Mouse (Mus musculus): ENCODE data around the gene Rho. TPM values are rescaled to one million over a fixed set of nuclear protein-coding genes. Genes with fewer than 3 reads are reported as not detected.

The Rho gene
- 0.28 and 0.38 TPM in 2 replicates for polyA plus RNA-seq (2016; fragmentation: Nextera tagmentation; extraction: Ambion mirVana)

DNA sequence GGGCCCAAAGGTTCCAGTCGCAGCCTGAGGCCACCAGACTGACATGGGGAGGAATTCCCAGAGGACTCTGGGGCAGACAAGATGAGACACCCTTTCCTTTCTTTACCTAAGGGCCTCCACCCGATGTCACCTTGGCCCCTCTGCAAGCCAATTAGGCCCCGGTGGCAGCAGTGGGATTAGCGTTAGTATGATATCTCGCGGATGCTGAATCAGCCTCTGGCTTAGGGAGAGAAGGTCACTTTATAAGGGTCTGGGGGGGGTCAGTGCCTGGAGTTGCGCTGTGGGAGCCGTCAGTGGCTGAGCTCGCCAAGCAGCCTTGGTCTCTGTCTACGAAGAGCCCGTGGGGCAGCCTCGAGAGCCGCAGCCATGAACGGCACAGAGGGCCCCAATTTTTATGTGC lies at the start of gene Rho:
Gene Rho, plus strand, starts transcription at position 110 of the 400 bp plus-strand sequence.
- no peak for ATAC-seq (ENCODE audit: insufficient number of reproducible peaks, insufficient read depth, low FRiP score, low TSS enrichment, low read depth)
- Histone ChIP-seq H3K36me3 (no peaks in the 10 kb centered on the region), H3K4me3 (replicated peaks) (no peak within 1 kb of the TSS), H3K9ac (replicated peaks) (no peak within 1 kb of the TSS), H3K4me1 (replicated peaks) (peaks cover 6% of the 10 kb centered on the region), H3K4me2 (no peak within 1 kb of the TSS), H3K27me3 (no peaks in the 10 kb centered on the region), H3K9me3 (no peaks in the 10 kb centered on the region), H3K27ac (no peak within 1 kb of the TSS)
- WGBS, result 84% methylated on average over 14 of the region's 14 CpGs

DNA sequence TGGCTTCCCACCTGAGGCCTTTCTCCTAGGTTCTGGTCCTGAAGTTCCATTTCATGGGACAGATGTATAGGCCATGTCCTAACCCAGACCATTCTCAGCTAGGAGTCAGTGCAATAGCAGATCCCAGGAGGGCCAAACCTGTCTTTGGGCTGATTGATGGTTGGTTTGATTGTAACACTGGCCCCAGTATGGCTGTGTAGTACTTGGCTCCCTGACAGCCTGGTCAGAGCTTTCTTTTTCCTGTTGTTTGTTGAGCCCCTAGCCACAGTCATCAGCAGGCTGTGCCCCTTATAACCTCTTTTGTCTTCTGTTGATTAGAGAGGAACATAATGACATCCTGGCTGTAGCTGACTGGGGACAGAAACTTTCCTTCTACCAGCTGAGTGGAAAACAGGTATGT lies 47.5 kb upstream of the Rho start:
- H3K4me1 ChIP-seq (replicated peaks), result peaks cover 4% of the 10 kb centered on the region; the same call in 1 of the 2 replicates
- H3K27me3 ChIP-seq, result no peaks in the 10 kb centered on the region
- no peak overlapping the region for H3K27ac ChIP-seq
- no peak overlapping the region for H3K4me3 ChIP-seq (replicated peaks)
- H3K9me3 ChIP-seq, result peaks cover 5% of the 10 kb centered on the region
- H3K36me3 ChIP-seq, result peaks cover 68% of the 10 kb centered on the region
- ATAC-seq (ENCODE audit: insufficient number of reproducible peaks, insufficient read depth, low FRiP score, low TSS enrichment, low read depth), result no peak
- no peak overlapping the region for H3K4me2 ChIP-seq
- no peak overlapping the region for H3K9ac ChIP-seq (replicated peaks)

DNA sequence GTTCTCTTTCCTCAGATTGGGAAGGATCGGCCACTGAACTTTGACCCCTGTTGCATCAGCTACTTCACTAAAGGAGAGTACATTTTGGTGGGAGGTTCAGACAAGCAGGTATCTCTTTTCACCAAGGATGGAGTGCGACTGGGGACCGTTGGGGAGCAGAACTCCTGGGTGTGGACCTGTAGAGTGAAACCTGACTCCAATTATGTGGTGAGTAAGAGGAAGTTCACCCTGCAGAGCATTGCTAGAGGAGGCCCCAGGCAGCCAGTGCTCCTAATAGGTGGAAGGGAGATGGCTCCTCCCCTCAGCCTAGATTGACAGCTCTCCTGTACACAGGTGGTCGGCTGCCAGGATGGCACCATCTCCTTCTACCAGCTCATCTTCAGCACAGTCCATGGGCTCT lies 44.7 kb upstream of the Rho start:
- H3K9ac ChIP-seq (replicated peaks), result no peak overlapping the region
- ATAC-seq (ENCODE audit: insufficient number of reproducible peaks, insufficient read depth, low FRiP score, low TSS enrichment, low read depth), result no peak

DNA sequence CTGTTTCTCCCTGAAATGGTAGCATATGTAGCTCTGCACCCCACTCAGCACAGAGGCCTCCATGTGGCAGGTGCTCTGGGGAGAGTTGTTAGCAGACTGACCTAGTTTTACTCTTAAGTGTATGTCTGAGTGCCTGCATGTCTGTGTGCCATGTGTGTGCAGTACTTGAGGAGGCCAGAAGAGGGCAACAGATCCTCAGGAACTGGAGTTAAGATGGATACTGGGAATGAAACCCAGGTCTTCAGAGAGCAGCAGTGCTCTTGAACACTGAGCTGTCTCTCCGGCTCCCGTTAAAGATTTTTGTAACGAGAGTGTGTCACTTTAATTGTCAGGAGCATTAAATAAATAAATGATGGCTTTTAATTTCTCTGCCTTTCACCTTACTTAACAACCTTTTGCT lies 43.3 kb upstream of the Rho start:
- Histone ChIP-seq H3K27ac (no peak overlapping the region), H3K4me3 (replicated peaks) (no peak overlapping the region), H3K27me3 (no peaks in the 10 kb centered on the region), H3K9me3 (peaks cover 5% of the 10 kb centered on the region), H3K36me3 (peaks cover 80% of the 10 kb centered on the region), H3K4me2 (no peak overlapping the region), H3K4me1 (replicated peaks) (peaks cover 12% of the 10 kb centered on the region), H3K9ac (replicated peaks) (no peak overlapping the region)
- ATAC-seq (ENCODE audit: insufficient number of reproducible peaks, insufficient read depth, low FRiP score, low TSS enrichment, low read depth), result no peak
- WGBS, result 97% methylated on average over 3 of the region's 3 CpGs

More for the DNA sequence above, 44.7 kb upstream of the Rho start:
- Histone ChIP-seq H3K27ac (no peak overlapping the region), H3K4me2 (no peak overlapping the region), H3K36me3 (peaks cover 79% of the 10 kb centered on the region), H3K4me1 (replicated peaks) (peaks cover 12% of the 10 kb centered on the region), H3K4me3 (replicated peaks) (no peak overlapping the region), H3K9me3 (peaks cover 5% of the 10 kb centered on the region), H3K27me3 (no peaks in the 10 kb centered on the region)
- WGBS, result 58% methylated on average over 4 of the region's 4 CpGs

DNA sequence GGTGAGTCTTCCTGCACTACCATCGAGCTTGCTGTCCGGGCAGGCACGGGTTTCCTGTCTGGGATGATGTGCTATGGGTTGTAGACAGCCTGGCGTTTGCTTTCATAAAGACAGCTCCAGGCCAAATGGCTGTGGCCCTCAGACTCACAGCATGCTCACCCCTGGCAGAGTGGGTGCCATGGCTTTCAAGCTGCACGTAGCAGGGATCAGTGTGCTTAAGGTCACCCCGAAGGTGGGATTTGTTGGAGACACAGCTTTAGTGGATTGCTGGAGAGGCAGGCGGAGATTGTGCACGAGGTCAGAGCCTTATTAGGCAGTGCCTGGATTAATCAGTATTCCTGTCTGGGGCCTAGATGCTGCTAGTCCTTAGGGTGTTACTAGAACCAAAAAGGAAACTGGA lies 40.9 kb upstream of the Rho start:
- no peak overlapping the region for H3K27ac ChIP-seq
- ATAC-seq (ENCODE audit: insufficient number of reproducible peaks, insufficient read depth, low FRiP score, low TSS enrichment, low read depth), result no peak
- peaks cover 12% of the 10 kb centered on the region for H3K4me1 ChIP-seq (replicated peaks)

DNA sequence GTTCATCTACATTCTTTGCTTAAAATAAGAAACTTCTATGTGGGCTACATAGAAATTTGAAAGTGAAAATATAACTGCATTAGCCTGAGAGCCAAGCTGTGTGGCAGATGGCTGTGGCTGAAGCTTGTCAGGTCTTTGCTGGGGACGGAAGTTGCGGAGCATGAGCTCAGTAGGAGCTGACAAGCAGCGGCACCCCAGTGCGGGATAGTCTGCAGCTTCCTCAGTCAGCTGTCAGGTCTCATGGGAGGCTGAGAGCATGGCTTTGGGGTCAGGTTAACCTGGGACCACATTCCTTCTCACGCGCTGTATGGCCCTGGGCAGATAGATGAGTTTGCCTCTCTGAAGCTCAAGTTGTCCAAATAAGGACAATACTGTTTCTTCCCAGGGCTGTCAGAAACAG lies 40.5 kb upstream of the Rho start:
- 86% methylated on average over 6 of the region's 6 CpGs for WGBS
- Histone ChIP-seq H3K4me1 (replicated peaks) (peaks cover 12% of the 10 kb centered on the region), H3K36me3 (peaks cover 83% of the 10 kb centered on the region), H3K4me3 (replicated peaks) (no peak overlapping the region), H3K9me3 (peaks cover 5% of the 10 kb centered on the region), H3K27ac (no peak overlapping the region), H3K27me3 (no peaks in the 10 kb centered on the region), H3K9ac (replicated peaks) (no peak overlapping the region), H3K4me2 (no peak overlapping the region)
- no peak for ATAC-seq (ENCODE audit: insufficient number of reproducible peaks, insufficient read depth, low FRiP score, low TSS enrichment, low read depth)

More for the DNA sequence above, 40.9 kb upstream of the Rho start:
- Histone ChIP-seq H3K4me3 (replicated peaks) (no peak overlapping the region), H3K36me3 (peaks cover 82% of the 10 kb centered on the region), H3K27me3 (no peaks in the 10 kb centered on the region), H3K9ac (replicated peaks) (no peak overlapping the region), H3K9me3 (peaks cover 5% of the 10 kb centered on the region), H3K4me2 (no peak overlapping the region)
- 86% methylated on average over 8 of the region's 8 CpGs for WGBS

DNA sequence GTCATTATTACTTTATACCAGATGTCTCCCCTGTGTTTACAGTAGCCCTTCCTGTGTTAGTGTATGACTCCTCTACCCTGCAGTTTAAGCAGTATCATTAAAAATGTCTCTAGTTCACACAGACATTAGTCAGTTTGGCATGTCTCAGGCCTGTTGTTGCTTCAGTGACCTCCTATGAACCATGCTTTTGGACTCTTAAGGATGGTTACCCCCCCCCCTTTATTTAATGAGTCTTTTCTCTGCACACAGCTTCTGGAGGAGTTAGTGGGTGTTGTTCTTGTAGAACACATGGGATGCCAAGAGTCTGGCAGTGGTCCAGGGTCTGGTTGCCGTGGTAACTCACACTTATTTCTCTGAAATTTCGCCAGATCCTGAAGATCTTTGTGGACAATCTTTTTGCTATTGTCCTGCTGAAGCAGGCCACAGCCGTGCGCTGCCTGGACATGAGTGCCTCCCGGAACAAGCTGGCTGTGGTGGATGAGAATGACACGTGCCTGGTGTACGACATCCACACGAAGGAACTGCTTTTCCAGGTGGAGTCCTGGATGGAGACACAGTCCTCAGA lies 40.0 kb upstream of the Rho start:
- no peak overlapping the region for H3K27ac ChIP-seq

DNA sequence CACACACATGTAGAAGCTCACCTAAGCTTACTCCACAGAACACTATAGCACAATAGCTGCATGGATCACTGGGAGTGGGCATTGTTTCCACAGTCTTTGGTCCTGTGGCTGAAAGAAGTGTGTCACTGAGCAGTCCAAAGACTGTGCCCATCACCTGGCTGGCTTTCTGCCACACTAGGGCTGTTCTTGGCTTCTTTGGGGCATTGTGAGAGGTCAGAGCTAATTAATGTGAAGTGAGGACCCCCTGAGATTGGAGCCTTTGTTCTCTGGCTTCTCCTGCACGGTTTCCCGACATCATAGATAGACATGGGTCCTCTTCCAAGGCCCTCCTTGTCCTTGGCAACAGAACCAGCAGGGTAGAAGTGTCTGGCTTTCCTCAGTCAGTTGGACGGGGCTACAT lies 39.2 kb upstream of the Rho start:
- Histone ChIP-seq H3K27me3 (no peaks in the 10 kb centered on the region), H3K27ac (no peak overlapping the region), H3K36me3 (peaks cover 88% of the 10 kb centered on the region), H3K9ac (replicated peaks) (no peak overlapping the region), H3K9me3 (peaks cover 5% of the 10 kb centered on the region), H3K4me2 (no peak overlapping the region), H3K4me1 (replicated peaks) (peaks cover 8% of the 10 kb centered on the region), H3K4me3 (replicated peaks) (no peak overlapping the region)
- WGBS, result 75% methylated on average over 3 of the region's 3 CpGs
- no peak for ATAC-seq (ENCODE audit: insufficient number of reproducible peaks, insufficient read depth, low FRiP score, low TSS enrichment, low read depth)

More for the DNA sequence above, 40.0 kb upstream of the Rho start:
- H3K36me3 ChIP-seq, result peaks cover 88% of the 10 kb centered on the region
- WGBS, result 82% methylated on average over 8 of the region's 8 CpGs
- H3K27me3 ChIP-seq, result no peaks in the 10 kb centered on the region
- ATAC-seq (ENCODE audit: insufficient number of reproducible peaks, insufficient read depth, low FRiP score, low TSS enrichment, low read depth), result no peak
- no peak overlapping the region for H3K9ac ChIP-seq (replicated peaks)
- peaks cover 5% of the 10 kb centered on the region for H3K9me3 ChIP-seq
- peaks cover 12% of the 10 kb centered on the region for H3K4me1 ChIP-seq (replicated peaks)
- H3K4me2 ChIP-seq, result no peak overlapping the region
- H3K4me3 ChIP-seq (replicated peaks), result no peak overlapping the region

DNA sequence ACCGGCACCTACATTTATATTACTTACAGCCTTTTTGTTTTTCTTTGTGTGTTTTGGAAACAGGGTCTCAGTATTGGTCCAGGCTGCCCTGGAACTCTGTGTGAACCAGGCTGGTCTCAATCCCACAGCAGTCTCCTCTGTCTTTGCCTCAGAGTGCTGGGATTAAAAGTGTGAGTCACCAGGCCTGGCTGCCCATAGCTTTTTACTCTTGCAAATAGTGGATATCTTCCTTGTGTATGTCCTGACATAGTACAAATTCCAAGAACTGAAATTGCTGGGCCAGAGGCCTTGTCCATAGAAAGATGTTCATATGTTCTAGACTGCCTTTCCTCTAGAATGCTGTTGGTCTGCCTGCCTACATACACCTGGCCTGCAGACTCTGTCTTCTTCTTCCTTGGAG lies 35.2 kb upstream of the Rho start:
- no peak overlapping the region for H3K4me3 ChIP-seq (replicated peaks)
- no peak overlapping the region for H3K4me2 ChIP-seq
- no peak overlapping the region for H3K27ac ChIP-seq
- 78% methylated on average over 1 of the region's 1 CpGs for WGBS
- no peaks in the 10 kb centered on the region for H3K27me3 ChIP-seq
- no peaks in the 10 kb centered on the region for H3K9me3 ChIP-seq
- ATAC-seq (ENCODE audit: insufficient number of reproducible peaks, insufficient read depth, low FRiP score, low TSS enrichment, low read depth), result no peak
- H3K9ac ChIP-seq (replicated peaks), result no peak overlapping the region
- H3K36me3 ChIP-seq, result peaks cover 65% of the 10 kb centered on the region
- H3K4me1 ChIP-seq (replicated peaks), result peaks cover 6% of the 10 kb centered on the region

DNA sequence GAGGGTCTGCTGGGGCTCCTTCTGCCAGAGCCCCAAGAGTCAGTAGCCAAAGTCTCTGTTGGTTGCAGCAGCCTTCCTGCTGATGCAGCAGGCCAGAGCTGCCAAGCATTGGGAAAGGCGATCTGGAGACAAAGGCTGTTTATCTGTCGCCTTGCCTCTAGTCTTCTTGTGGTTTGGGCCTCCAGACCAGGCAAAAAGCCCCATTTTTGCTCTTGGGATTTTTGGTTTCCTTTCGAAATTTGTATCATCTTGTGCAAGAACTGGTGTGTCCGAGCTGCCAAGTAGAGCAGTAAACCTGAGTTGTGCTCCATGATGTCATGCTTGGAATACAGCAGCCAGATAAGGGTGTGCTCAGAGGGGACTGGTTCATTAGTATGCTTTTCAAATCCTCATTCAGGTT lies 34.4 kb upstream of the Rho start:
- H3K4me1 ChIP-seq (replicated peaks), result peaks cover 6% of the 10 kb centered on the region; the same call in 1 of the 2 replicates
- H3K9me3 ChIP-seq, result no peaks in the 10 kb centered on the region
- H3K9ac ChIP-seq (replicated peaks), result no peak overlapping the region
- 77% methylated on average over 4 of the region's 4 CpGs for WGBS
- no peaks in the 10 kb centered on the region for H3K27me3 ChIP-seq
- H3K36me3 ChIP-seq, result peaks cover 57% of the 10 kb centered on the region
- H3K4me2 ChIP-seq, result no peak overlapping the region
- no peak overlapping the region for H3K4me3 ChIP-seq (replicated peaks)
- no peak for ATAC-seq (ENCODE audit: insufficient number of reproducible peaks, insufficient read depth, low FRiP score, low TSS enrichment, low read depth)
- no peak overlapping the region for H3K27ac ChIP-seq

DNA sequence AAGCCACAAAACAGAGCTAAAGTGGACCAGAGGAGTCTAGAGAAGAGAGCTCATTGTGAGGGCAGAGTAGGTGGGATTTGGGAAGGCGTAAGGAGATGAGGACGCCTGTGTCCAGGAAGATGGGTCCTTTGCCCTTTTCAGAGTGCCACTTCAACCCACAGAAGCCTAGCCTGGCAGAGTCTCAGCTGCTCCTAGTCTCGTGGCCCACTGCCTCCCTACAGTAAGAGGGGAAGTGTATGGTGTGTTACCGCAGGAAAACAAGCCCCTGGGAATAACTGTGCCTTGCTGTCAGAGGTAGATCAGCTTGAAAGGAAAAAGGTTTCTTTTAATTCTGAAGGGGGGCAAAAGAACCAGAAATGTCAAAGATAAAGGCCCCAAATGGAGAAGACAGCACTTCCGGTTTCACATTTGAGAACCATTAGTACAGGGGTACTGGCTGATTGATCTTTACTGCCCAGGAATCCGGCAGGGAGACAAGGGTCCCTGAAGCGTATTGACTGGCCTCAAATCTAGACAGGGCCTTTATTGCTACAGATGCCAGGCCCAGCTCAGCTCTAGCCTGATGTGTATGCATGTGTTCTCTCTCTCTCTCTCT lies 33.5 kb upstream of the Rho start:
- Histone ChIP-seq H3K36me3 (peaks cover 57% of the 10 kb centered on the region), H3K9me3 (no peaks in the 10 kb centered on the region), H3K4me3 (replicated peaks) (no peak overlapping the region), H3K27me3 (no peaks in the 10 kb centered on the region), H3K27ac (no peak overlapping the region), H3K4me1 (replicated peaks) (peaks cover 6% of the 10 kb centered on the region; the same call in 1 of the 2 replicates), H3K9ac (replicated peaks) (no peak overlapping the region), H3K4me2 (no peak overlapping the region)
- 48% methylated on average over 7 of the region's 7 CpGs for WGBS
- ATAC-seq (ENCODE audit: insufficient number of reproducible peaks, insufficient read depth, low FRiP score, low TSS enrichment, low read depth), result no peak

DNA sequence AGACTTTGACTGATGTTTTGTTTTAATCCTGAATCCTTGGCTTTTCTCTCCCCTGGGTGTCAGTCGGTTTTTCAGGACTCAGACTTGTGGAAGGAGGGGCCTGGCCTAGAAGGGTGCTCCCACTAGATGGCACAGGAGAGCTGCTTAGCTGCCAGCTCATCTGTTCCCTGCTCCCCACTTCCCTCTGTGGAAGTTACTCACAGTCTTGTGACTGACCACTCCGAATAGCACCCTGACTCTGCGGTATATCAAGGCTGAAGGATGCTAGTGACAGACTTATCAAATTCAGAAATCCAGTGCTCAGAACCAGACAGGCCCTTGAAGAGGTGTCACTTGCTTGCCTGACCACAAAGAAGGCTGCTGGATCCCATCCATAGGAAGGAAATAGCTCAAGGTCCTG lies 30.5 kb upstream of the Rho start:
- Histone ChIP-seq H3K36me3 (peaks cover 59% of the 10 kb centered on the region), H3K4me3 (replicated peaks) (no peak overlapping the region), H3K27ac (no peak overlapping the region), H3K4me2 (no peak overlapping the region), H3K27me3 (no peaks in the 10 kb centered on the region), H3K4me1 (replicated peaks) (peaks cover 6% of the 10 kb centered on the region; the same call in 1 of the 2 replicates), H3K9me3 (no peaks in the 10 kb centered on the region), H3K9ac (replicated peaks) (no peak overlapping the region)
- ATAC-seq (ENCODE audit: insufficient number of reproducible peaks, insufficient read depth, low FRiP score, low TSS enrichment, low read depth), result no peak
- 26% methylated on average over 3 of the region's 3 CpGs for WGBS

Measured in limb, embryonic 12.5 days (tissue).